Mouse (Mus musculus): Measurements from ENCODE around the gene Rsg1.

GRCm38 (mm10) chr4:141236856-141237255 lies 23.1 kb downstream of the Rsg1 start:
- TF ChIP-seq RAD21 (IDR thresholded peaks at IDR 0.05; ENCODE audit: low read depth, low read length) (no peak), ZMIZ1 (IDR thresholded peaks at IDR 0.05; ENCODE audit: low read depth, low read length) (no peak), POLR2AphosphoS2 (IDR thresholded peaks at IDR 0.05; ENCODE audit: low read depth, low read length) (no peak)
